Mouse (Mus musculus): ENCODE measurements at regions not wholly inside any gene's neighbourhood (a gene's known extent, or its start where the extent isn't known, plus 50 kb on each side); places are given as distances from the start of the nearest gene placed in this dataset.

- no peak for TF ChIP-seq CTCF (IDR thresholded peaks at IDR 0.05; ENCODE audit: low read depth)
- no peak for TF ChIP-seq EP300 (IDR thresholded peaks at IDR 0.05; ENCODE audit: low read depth)
Observed at GRCm38 (mm10) chr7:71409903-71410302, 58.6 kb upstream of the Gm10295 start.
